Mouse (Mus musculus) mouse trophoblast stem cell (cell line): Measurements from ENCODE around the gene Prrg2.
"Not testable (repeated sequence)": the region's sequence is repeated elsewhere in the genome, so short reads cannot be mapped to it uniquely, and the experiment has no call there.

Experiments used
- in situ Hi-C, 2 experiments: fragments of 300-500 bp; cut with MseI, MboI; formaldehyde crosslinking; loops; 2 replicates in 1 of 2; 3 replicates in 1 of 2; pipeline ENCODE4 v1.15.1; 2025

Prrg2 gene

GRCm38 (mm10) chr7:45035631-45036030, 26.8 kb downstream of the Prrg2 start:
- in situ Hi-C loops: no loop called here

GRCm38 (mm10) chr7:45033722-45034359, 28.6 kb downstream of the Prrg2 start:
- in situ Hi-C loops: no loop called here

- in situ Hi-C loops: no loop called here
Measured at GRCm38 (mm10) chr7:45030857-45031256, 31.6 kb downstream of the Prrg2 start.

DNA sequence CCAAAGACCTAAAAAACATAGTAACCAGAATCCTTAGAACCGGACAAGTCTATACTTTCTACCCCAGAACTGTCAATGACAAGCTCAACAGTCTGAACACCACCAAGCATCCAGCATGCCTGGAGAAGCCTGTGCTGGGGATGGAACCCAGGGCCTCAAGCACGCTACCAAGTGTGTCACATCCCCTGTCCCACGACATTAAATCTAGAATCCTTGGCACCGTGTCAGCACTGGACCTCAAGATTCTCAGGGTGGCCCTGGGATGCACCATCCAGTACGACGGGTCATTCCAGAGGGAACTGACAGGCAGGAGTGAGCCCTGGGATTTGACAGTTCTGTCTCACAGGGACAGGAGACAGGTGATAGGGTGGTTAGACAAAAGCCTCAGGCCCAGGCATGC, 32.5 kb downstream of the Prrg2 start:
- in situ Hi-C loops: no loop called here

GRCm38 (mm10) chr7:45028351-45028750, 34.1 kb downstream of the Prrg2 start:
- in situ Hi-C loops: no loop called here

- in situ Hi-C loops: no loop called here
Measured at GRCm38 (mm10) chr7:45027761-45028160, 34.7 kb downstream of the Prrg2 start.

- in situ Hi-C loops: no loop called here
Measured at GRCm38 (mm10) chr7:45026256-45026655, 36.2 kb downstream of the Prrg2 start.

DNA sequence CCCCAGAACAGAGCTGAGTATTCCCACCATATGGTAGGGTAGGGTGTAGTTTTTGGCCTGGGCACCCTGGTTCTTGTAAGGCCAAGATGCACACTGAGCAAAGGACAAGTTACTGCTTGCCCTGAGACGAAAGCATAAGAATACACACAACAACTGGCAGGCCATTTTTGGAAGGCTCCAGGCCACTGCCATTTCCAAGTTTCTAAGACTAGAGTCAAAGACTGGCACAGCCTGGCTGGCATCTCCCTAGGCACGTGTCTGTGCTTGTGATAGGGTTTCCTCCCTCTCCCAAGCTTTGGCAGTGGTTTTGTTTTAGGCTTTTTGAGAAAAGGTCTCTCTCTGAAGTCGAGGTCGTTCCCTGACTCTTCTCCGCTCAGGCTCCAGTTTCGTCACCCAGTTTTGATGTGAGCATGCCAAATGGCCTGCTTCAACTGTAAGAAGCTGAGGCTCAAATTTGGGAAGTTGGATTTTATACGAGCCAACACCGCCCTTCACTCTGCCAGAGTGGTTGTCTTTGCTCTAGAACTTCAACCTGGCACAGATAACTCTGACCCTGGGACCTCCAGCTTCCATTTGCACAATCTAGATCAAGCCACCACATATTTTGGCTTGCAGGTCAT, 36.8 kb downstream of the Prrg2 start:
- in situ Hi-C loops: no loop called here

GRCm38 (mm10) chr7:45024281-45025248, 37.9 kb downstream of the Prrg2 start:
- in situ Hi-C loops: no loop called here

DNA sequence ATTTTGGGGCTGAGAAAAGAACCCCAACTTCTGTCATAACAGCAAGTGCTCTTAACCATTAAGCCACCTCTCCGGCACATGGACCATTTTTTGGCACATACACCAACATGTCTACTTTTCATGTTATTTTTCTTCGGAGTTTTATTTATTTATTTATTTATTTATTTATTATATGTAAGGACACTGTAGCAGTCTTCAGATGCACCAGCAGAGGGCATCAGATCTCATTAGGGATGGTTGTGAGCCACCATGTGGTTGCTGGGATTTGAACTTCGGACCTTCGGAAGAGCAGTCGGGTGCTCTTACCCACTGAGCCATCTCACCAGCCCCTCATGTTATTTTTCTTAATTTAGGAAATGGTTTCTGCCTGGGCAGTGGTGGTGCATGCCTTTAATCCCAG, 38.8 kb downstream of the Prrg2 start:
- in situ Hi-C loops: not testable (repeated sequence)

DNA sequence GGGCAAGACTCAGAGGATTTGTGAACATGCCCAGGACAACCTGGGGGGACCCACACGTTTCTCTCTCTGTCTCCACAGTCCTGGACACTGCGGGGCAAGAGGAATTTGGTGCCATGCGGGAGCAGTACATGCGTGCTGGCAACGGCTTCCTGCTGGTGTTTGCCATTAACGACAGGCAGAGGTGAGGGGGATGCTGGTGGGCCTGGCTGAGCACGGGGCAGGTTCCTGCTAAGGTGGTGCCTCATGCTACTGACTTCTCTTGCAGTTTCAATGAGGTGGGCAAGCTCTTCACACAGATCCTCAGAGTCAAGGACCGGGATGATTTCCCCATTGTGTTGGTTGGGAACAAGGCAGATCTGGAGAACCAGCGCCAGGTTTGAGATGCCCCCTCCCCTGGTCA, 42.3 kb downstream of the Prrg2 start:
- in situ Hi-C loops: no loop called here

- in situ Hi-C loops: no loop called here
Measured at GRCm38 (mm10) chr7:45019031-45019571, 43.4 kb downstream of the Prrg2 start.

- in situ Hi-C loops: no loop called here
Measured at GRCm38 (mm10) chr7:45017242-45018061, 45.0 kb downstream of the Prrg2 start, which contains the start of gene Rras. Gene Rras, plus strand, starts transcription at chr7:45017961.

DNA sequence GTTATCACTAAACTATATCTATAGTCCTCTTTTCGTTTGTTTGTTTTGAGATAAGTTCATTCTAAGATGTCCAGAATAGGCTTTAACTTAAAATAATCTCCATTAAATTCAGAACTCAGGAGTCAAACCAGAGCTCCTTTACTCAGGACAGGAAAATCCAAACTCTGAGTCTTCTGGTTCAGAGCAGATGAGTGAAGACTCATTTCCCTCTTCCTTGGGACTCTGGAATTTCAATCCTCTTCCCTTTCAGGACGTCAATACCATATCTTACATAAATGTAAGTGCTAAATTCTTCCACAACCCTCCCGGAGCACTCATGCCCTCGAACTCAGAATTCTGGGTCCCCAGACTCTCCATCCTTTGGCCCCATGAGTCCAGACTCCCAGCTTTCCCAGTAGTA, 45.7 kb downstream of the Prrg2 start:
- in situ Hi-C loops: no loop called here

GRCm38 (mm10) chr7:45015957-45016612, 46.4 kb downstream of the Prrg2 start, which contains the start of gene Scaf1:
Gene Scaf1, minus strand, starts transcription at chr7:45016363.
- in situ Hi-C loops: no loop called here

DNA sequence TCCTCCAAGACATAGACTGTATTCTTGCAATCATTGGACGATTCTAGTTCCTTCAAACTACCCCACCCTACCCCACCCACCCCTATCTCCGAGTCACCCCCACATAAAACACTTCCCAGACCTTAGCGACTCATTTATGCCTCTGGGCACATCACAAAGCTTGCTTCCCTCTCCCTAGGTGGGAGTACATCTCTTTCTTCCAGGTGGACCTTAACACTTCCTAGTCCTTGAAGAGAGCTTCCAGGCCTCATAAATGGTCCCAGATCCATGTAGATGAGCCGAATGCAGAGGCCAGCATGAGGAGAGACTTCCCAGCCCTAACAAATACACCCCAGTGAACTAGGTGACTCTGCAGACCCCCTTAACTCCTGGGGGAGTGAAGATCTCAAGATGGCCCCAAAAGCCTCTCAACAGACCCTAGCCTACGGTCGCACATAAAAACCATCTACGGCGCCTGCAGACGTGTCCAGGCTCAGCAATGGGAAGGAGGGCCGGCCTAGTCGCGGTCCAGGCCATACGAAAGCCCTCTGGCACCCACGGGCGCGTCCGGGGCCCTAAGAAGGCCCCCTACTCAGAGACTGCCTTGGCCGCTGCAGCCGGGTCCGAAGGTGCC, 47.0 kb downstream of the Prrg2 start:
- in situ Hi-C loops: no loop called here

- in situ Hi-C loops: no loop called here
Measured at GRCm38 (mm10) chr7:45014096-45014451, 48.4 kb downstream of the Prrg2 start.

DNA sequence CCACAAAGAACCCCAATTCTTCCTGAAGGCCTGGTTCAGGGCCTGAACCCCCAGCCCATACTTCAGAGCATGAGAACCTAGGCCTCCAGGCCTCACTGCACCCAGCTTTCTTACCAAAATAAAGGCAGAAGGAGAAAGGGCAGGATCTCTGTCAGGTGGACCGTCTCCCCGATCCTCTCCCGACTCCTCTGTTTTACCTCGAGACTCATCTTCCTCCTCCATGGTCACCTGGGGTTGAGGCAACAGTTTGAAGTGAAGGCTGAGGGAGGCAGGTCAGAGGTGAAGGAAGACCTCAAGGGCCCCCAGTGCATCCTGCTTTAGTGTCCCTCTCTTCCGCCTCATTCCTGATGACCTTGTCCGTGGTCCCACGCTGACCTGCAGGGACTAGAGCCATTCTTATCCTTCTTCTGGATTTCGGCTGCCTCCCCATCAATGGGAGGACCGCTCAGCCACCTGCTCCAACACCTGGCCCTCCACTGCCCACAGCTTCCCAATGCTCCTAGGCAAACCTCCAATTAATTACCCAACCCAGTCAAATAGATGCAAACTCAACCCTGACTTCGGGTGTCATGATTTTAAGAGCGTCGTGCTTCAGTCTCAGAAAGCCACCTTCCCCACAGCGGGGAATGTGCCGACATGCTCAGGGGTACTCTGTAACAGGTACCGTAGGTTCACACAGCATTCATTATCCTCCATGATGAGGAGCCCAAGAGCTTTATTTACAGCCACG, 48.9 kb downstream of the Prrg2 start:
- in situ Hi-C loops: no loop called here

DNA sequence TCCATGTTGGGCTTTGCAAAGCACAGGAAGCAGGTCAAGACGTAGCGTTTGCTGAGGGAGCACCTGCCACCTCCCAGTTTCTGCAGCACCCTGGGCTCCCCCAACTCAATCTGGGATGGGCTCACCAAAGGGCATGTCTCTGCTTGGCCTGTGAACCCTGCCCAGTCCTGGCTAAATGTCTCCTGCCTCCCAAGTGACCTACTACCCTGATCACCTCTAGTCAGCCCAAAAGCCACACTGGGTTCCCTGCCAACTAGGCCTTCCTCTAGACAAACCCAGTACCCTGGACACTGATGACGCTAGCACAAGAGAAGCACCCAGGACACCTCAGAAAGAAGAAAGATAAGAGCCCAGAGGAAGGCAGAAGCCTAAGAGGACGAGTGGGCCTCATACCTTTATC, 49.7 kb downstream of the Prrg2 start:
- in situ Hi-C loops: no loop called here

DNA sequence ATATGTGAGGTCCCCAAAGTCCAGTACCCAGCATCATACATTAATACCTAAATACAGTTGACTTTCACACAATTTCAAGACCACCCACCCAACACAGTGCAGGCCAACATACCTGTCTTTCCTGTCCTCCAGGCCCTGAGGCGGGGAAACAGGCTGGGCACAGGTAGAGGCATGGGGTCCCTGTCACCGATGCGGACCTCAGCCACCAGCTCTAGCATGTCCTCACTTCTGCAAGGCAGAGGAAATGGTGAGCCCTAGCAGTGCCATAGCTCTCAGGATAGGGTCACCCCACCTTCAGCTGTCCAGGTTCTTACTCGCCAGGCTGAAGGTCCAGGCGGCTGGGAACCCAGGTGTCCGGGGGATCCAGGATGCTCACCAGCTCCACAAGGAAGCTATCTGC, 50.5 kb downstream of the Prrg2 start:
- in situ Hi-C loops: no loop called here
